In genomic region chr9:62421027-62421426, GRCm38 (mm10) we compare ENCODE assay signal across 8 mouse cellular contexts.
DNase-seq lines count a peak whose midpoint lies in the region; ATAC-seq lines count a peak whose summit lies in the region.

No protein-coding gene starts in this region.

- 9% methylated on average over 13 of the region's 13 CpGs for WGBS in embryonic facial prominence, embryonic 15.5 days
- 12% methylated on average over 13 of the region's 13 CpGs for WGBS in heart, embryonic 13.5 days
- WGBS in kidney, embryonic 14.5 days = 2% methylated on average over 13 of the region's 13 CpGs
- 4% methylated on average over 13 of the region's 13 CpGs for WGBS in liver, embryonic 15.5 days (ENCODE audit: insufficient replicate concordance)

- ATAC-seq in embryonic facial prominence, embryonic 15.5 days (ENCODE audit: insufficient number of reproducible peaks, low FRiP score, low TSS enrichment, low read depth) = peak; percentile 63; the same call in 1 of the 2 replicates
- peak; percentile 67 for ATAC-seq in heart, embryonic 13.5 days (ENCODE audit: extremely low read depth, insufficient number of reproducible peaks, low FRiP score, low TSS enrichment)
- ATAC-seq in kidney, embryonic 14.5 days (ENCODE audit: low FRiP score, low TSS enrichment) = peak; percentile 78
- ATAC-seq in liver, embryonic 15.5 days (ENCODE audit: insufficient read depth) = peak; percentile 85

- peak overlapping the region; percentile 10 for H3K4me3 ChIP-seq in embryonic facial prominence, embryonic 15.5 days (replicated peaks)
- peak overlapping the region; percentile 36 for H3K4me3 ChIP-seq in heart, embryonic 13.5 days
- H3K4me3 ChIP-seq in kidney, embryonic 14.5 days (ENCODE audit: low read length) = peak overlapping the region; percentile 22; the same call in 1 of the 2 replicates
- H3K4me3 ChIP-seq in liver, embryonic 15.5 days (replicated peaks) = peak overlapping the region; percentile 42

- H3K36me3 ChIP-seq in embryonic facial prominence, embryonic 15.5 days = no peaks in the 10 kb centered on the region
- 0 out of 2 replicates have a peak, but pooled peaks cover 2% of the 10 kb centered on the region for H3K36me3 ChIP-seq in heart, embryonic 13.5 days
- peaks cover 4% of the 10 kb centered on the region; the same call in 1 of the 2 replicates for H3K36me3 ChIP-seq in kidney, embryonic 14.5 days (ENCODE audit: control insufficient read depth, insufficient read depth, low read length)
- no peaks in the 10 kb centered on the region for H3K36me3 ChIP-seq in liver, embryonic 15.5 days (replicated peaks)

- H3K4me1 ChIP-seq in embryonic facial prominence, embryonic 15.5 days = peaks cover 17% of the 10 kb centered on the region
- H3K4me1 ChIP-seq in heart, embryonic 13.5 days = peaks cover 47% of the 10 kb centered on the region
- H3K4me1 ChIP-seq in kidney, embryonic 14.5 days (ENCODE audit: control insufficient read depth, insufficient read depth, low read length) = peaks cover 11% of the 10 kb centered on the region; the same call in 1 of the 2 replicates
- H3K4me1 ChIP-seq in liver, embryonic 15.5 days (replicated peaks) = peaks cover 19% of the 10 kb centered on the region

- H3K4me2 ChIP-seq in embryonic facial prominence, embryonic 15.5 days (replicated peaks) = peak overlapping the region; percentile 27
- H3K4me2 ChIP-seq in heart, embryonic 13.5 days = peak overlapping the region; percentile 58
- peak overlapping the region; percentile 42 for H3K4me2 ChIP-seq in kidney, embryonic 14.5 days (replicated peaks; ENCODE audit: low read depth, low read length)
- peak overlapping the region; percentile 68 for H3K4me2 ChIP-seq in liver, embryonic 15.5 days

- H3K27ac ChIP-seq in embryonic facial prominence, embryonic 15.5 days (replicated peaks) = no peak overlapping the region
- peak overlapping the region; percentile 79 for H3K27ac ChIP-seq in heart, embryonic 13.5 days (replicated peaks)
- H3K27ac ChIP-seq in kidney, embryonic 14.5 days (ENCODE audit: low read depth, low read length) = no peak overlapping the region
- peak overlapping the region; percentile 41; the same call in 1 of the 2 replicates for H3K27ac ChIP-seq in liver, embryonic 15.5 days (replicated peaks)

- no peaks in the 10 kb centered on the region for H3K27me3 ChIP-seq in embryonic facial prominence, embryonic 15.5 days
- H3K27me3 ChIP-seq in heart, embryonic 13.5 days (replicated peaks) = no peaks in the 10 kb centered on the region
- no peaks in the 10 kb centered on the region for H3K27me3 ChIP-seq in kidney, embryonic 14.5 days (ENCODE audit: control insufficient read depth, insufficient read depth, low read length)
- no peaks in the 10 kb centered on the region for H3K27me3 ChIP-seq in liver, embryonic 15.5 days

- peak; percentile 87 for DNase-seq in CD4-positive, CD25-positive, alpha-beta regulatory T cell, adult 2 months (ENCODE audit: low read depth, low spot score)
- peak; percentile 83 for DNase-seq in adrenal gland, postnatal 25 days
- peak; percentile 54 for DNase-seq in neural tube, embryonic 10.5 days (ENCODE audit: extremely low spot score, low spot score)
- peak; percentile 78 for DNase-seq in testis, postnatal 14 days (ENCODE audit: low spot score)

- no peak overlapping the region for H3K9ac ChIP-seq in embryonic facial prominence, embryonic 15.5 days
- H3K9ac ChIP-seq in heart, embryonic 13.5 days = peak overlapping the region; percentile 48
- H3K9ac ChIP-seq in kidney, embryonic 14.5 days (ENCODE audit: low read depth, low read length) = peak overlapping the region; percentile 37; the same call in 1 of the 2 replicates
- 0 out of 2 replicates have a peak overlapping the region, but pooled peaks have one; percentile 21 for H3K9ac ChIP-seq in liver, embryonic 15.5 days

- H3K9me3 ChIP-seq in embryonic facial prominence, embryonic 15.5 days (replicated peaks) = no peaks in the 10 kb centered on the region
- H3K9me3 ChIP-seq in heart, embryonic 13.5 days = peaks cover 7% of the 10 kb centered on the region; the same call in 1 of the 2 replicates
- H3K9me3 ChIP-seq in kidney, embryonic 14.5 days (ENCODE audit: control insufficient read depth, low read length) = no peaks in the 10 kb centered on the region
- no peaks in the 10 kb centered on the region for H3K9me3 ChIP-seq in liver, embryonic 15.5 days (replicated peaks)

Comparison
In these comparisons a context has a peak if more than half of its experiments do, and no peak if none do; other contexts are left out.
1. H3K27ac ChIP-seq: peak in heart, embryonic 13.5 days (single experiment) and liver, embryonic 15.5 days (single experiment); none in embryonic facial prominence, embryonic 15.5 days (single experiment) and kidney, embryonic 14.5 days (single experiment).
2. Peak in every context shown above with its lines, with median percentiles within 50 percentile points of each other: DNase-seq, ATAC-seq, H3K4me2 ChIP-seq and H3K4me3 ChIP-seq.